Mouse (Mus musculus) central nervous system, embryonic 18 days (tissue): ENCODE data around the gene Nod2. TPM values are rescaled to one million over a fixed set of nuclear protein-coding genes. Genes with fewer than 3 reads are reported as not detected.

ENCODE experiments used
- polyA plus RNA-seq: library from polyadenylated mRNA; depleted of rRNA; stranded (reverse); fragments of >200 nt; gene quantifications from 2 replicates; pipeline ENCODE4 v1.2.3, GENCODE M21; 2012; rRNA removed

Nod2 gene
- 0.25 and 0.28 TPM in 2 replicates for polyA plus RNA-seq

GRCm38 (mm10) chr8:88646837-88647778 lies at the start of gene Nod2:
Gene Nod2, plus strand, starts transcription at chr8:88647315.

GRCm38 (mm10) chr8:88635474-88636397 lies 11.4 kb upstream of the Nod2 start, which contains the start of gene Snx20:
Gene Snx20, minus strand, starts transcription at chr8:88636128.

DNA sequence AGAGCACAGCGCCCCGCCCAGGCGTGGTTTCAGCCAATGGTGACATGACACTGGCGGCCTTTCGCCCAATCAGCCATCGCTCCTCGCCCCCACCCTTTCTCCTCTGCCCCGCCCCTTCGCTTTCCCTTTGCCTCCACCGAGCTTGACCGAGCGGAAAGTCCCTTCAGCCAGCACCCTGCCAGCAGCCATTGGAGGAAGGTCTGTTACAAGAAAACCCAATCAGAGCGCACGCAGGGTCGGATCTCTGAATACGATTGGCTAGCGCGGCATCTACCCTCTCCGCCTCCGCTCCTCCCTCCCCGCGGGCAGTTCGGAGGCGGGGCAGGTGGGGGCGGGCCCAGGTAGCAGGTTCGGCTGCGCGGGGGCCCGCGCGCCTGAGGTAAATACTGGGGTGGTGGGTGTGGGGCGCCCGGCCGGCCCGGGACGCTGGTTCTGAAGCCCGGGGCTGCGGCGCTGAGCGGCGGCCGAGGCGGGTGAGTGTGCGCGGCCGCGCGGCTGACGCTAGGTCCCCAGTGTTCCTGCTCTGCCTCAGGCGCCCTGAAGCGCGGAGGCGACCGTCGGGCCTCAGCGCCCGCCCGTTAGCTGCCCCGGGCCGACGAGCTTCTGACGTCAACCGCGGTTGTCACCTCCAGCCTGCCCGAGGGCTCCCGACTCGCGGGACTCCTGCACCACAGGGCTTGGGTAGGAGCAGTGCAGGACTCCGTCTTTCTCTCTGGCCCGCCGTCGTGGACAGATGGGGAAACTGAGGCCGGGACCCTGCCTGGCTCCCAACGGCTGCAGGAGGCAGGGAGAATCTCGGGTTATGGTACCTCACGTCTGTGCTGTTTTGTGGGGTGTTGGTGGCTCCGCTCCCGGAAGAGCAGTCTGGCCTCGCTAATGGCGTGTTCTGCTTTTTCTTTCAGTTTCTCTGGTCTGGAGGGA lies 49.9 kb downstream of the Nod2 start, which contains the start of gene Cyld:
Gene Cyld (plus strand): TSS at position 308 of the 921 bp plus-strand sequence.

Other genes with a start within 250 kb of the Nod2 start
- 21.1 and 22.7 TPM in 2 replicates for gene Nkd1, start 126.0 kb upstream of the Nod2 start, polyA plus RNA-seq
- 0.67 and 0.80 TPM in 2 replicates for gene Snx20, start 11.2 kb upstream of the Nod2 start, polyA plus RNA-seq
- 11.0 and 11.7 TPM in 2 replicates for gene Cyld, start 49.7 kb downstream of the Nod2 start, polyA plus RNA-seq